Mouse (Mus musculus) bone marrow, adult 2 months (tissue): ENCODE results near the gene Igsf6. TPM values are rescaled to one million over a fixed set of nuclear protein-coding genes. Genes with fewer than 3 reads are reported as not detected.

Source experiments
- H3K27ac ChIP-seq: fragments of 200-500 bp; 2 replicates; pipeline ENCODE4 v1.5.1; 2012; ENCODE audit warnings: low read depth, mild to moderate bottlenecking, control low read depth, inconsistent platforms, low read length; ENCODE audit not compliant: control insufficient read depth, poor library complexity, insufficient read depth
- H3K4me1 ChIP-seq: fragments of 200-500 bp; 2 replicates; pipeline ENCODE4 v1.6.1; 2011; ENCODE audit warnings: low read length; ENCODE audit not compliant: control insufficient read depth, insufficient read depth
- H3K4me3 ChIP-seq: fragments of 200-500 bp; replicated peaks from 2 replicates; pipeline ENCODE3; 2011; ENCODE audit warnings: mild to moderate bottlenecking, low read depth, low read length, control low read depth; ENCODE audit not compliant: control insufficient read depth
- CTCF ChIP-seq: fragments of 200-500 bp; IDR thresholded peaks from 2 replicates; pipeline ENCODE4 v1.5.1; 2011; ENCODE audit warnings: low read length, control low read depth; ENCODE audit not compliant: control insufficient read depth, insufficient read depth
- POLR2A ChIP-seq: fragments of 200-500 bp; IDR thresholded peaks from 2 replicates; pipeline ENCODE4 v1.6.1; 2011; ENCODE audit warnings: low read depth, mild to moderate bottlenecking, control low read depth, low read length, borderline replicate concordance; ENCODE audit not compliant: control insufficient read depth
- WGBS: fragments of 180-500 bp; shearing (Covaris S2); methylation state at CpG from one replicate; pipeline ENCODE4 v1.1.7; 2018; 5-methylcytosine and 5-hydroxymethylcytosine counted together
- polyA plus RNA-seq: library from polyadenylated mRNA; stranded (reverse); fragments of >200 nt; gene quantifications from 2 replicates; pipeline ENCODE4 v1.2.4, GENCODE M21; 2011; ENCODE audit warnings: low replicate concordance; ENCODE audit not compliant: missing spikeins, insufficient read depth, insufficient read length

The Igsf6 gene
- polyA plus RNA-seq, 1 experiment = 51.1 TPM

DNA sequence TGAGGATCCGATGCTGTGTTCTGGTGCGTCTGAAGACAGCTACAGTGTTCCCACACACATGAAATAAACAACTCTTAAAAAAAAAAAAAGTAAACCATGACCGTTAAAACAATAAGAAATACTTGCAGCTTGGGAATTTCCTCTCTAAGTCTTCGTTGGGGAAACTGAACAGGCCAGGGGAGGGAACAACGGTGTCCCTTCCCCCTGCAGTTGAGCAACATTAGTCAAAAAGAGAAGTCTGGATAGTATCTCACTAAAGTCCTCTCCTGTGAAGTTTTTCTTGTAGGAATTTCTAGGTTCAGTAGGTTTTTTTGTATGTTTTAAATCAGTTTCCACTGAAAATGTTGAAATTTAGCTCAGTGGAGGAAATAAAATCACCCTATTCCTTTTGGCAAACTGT lies 1.9 kb downstream of the Igsf6 start:
- TF ChIP-seq CTCF (no peak), POLR2A (no peak)
- Histone ChIP-seq H3K4me1 (peaks cover 2% of the 10 kb centered on the region; the same call in 1 of the 2 replicates), H3K27ac (peak overlapping the region; percentile 73; the same call in 1 of the 2 replicates), H3K4me3 (peak overlapping the region; percentile 83)
- WGBS = 39% methylated on average over 5 of the region's 5 CpGs

- TF ChIP-seq POLR2A (no peak), CTCF (no peak)
- no peak overlapping the region for H3K27ac ChIP-seq
- H3K4me1 ChIP-seq = peaks cover 2% of the 10 kb centered on the region; the same call in 1 of the 2 replicates
- peak overlapping the region; percentile 32 for H3K4me3 ChIP-seq
- WGBS = 53% methylated on average over 4 of the region's 4 CpGs
Observed at GRCm38 (mm10) chr7:121071276-121071675, 3.1 kb downstream of the Igsf6 start.

- WGBS = 52% methylated on average over 4 of the region's 4 CpGs
- TF ChIP-seq CTCF = no peak
- no peak for TF ChIP-seq POLR2A
- Histone ChIP-seq H3K27ac (no peak overlapping the region), H3K4me1 (peaks cover 2% of the 10 kb centered on the region; the same call in 1 of the 2 replicates), H3K4me3 (no peak overlapping the region)
Observed at GRCm38 (mm10) chr7:121064309-121064708, 10.1 kb downstream of the Igsf6 start.

DNA sequence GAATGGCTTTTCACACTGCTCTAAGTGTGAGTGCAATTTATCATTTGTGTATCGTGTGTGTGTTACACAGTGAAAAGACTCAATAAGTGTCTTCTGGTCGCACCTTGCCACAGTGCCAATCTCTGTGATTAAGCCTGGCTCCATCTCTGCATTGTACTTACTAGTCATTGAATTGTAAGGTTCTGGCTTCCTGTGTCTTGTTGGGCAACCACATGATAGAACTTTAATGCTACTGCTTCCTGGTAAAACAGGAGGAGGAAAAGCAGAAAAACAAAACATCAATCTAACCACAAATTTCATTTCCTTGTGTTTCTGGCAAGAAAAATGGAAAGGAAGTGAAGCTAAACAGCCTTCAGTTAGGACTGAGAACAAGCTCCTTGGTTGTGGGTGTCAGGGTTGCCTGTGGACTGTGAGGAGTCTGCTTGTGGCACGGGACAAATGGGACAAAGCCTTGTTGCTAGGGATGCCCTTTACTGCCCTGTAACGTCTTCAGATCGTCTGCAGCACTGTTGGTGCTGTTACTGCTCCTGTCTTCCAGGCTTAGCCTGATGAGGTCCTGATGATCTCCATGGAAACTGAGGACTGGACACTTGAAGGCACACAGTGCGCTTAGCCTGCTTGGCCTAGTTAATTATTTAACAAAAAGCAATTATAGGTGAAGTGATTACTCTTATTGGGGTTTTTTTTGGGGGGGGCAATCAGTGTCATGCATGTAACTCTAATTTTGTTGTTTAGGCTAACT lies 14.7 kb downstream of the Igsf6 start:
- Histone ChIP-seq H3K4me1 (peaks cover 2% of the 10 kb centered on the region; the same call in 1 of the 2 replicates), H3K27ac (peak overlapping the region; percentile 27; the same call in 1 of the 2 replicates), H3K4me3 (no peak overlapping the region)
- WGBS = 55% methylated on average over 6 of the region's 6 CpGs
- TF ChIP-seq POLR2A (no peak), CTCF (no peak)

GRCm38 (mm10) chr7:121053071-121053470 lies 21.3 kb downstream of the Igsf6 start:
- Histone ChIP-seq H3K27ac (no peak overlapping the region), H3K4me1 (no peaks in the 10 kb centered on the region; the same call in 1 of the 2 replicates), H3K4me3 (no peak overlapping the region)
- TF ChIP-seq CTCF (no peak), POLR2A (no peak)
- WGBS = 68% methylated on average over 4 of the region's 4 CpGs

DNA sequence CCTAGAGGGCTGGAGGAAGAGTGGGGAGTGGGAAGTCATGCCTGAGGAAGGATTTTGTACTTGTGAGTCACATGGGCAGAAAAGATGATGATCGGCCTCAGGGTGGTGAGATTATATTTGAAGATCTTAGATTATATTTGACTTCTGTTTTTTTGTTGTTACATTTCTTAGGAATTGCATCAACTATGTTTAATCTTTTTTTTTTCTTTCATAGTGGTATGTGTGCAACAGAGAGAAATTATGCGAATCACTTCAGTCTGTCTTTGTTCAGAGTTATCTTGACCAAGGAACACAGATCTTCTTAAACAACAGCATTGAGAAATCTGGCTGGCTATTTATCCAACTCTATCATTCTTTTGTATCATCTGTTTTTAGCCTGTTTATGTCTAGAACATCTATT lies 26.7 kb downstream of the Igsf6 start:
- Histone ChIP-seq H3K4me1 (no peaks in the 10 kb centered on the region; the same call in 1 of the 2 replicates), H3K4me3 (no peak overlapping the region), H3K27ac (no peak overlapping the region)
- WGBS = 74% methylated on average over 2 of the region's 2 CpGs
- TF ChIP-seq CTCF = no peak
- TF ChIP-seq POLR2A = no peak

GRCm38 (mm10) chr7:121045671-121046453 lies 28.5 kb downstream of the Igsf6 start:
- Histone ChIP-seq H3K4me1 (no peaks in the 10 kb centered on the region; the same call in 1 of the 2 replicates), H3K4me3 (no peak overlapping the region), H3K27ac (no peak overlapping the region)
- TF ChIP-seq POLR2A = no peak
- WGBS = 63% methylated on average over 6 of the region's 6 CpGs

- no peak for TF ChIP-seq CTCF
- TF ChIP-seq POLR2A = no peak
- Histone ChIP-seq H3K4me3 (no peak overlapping the region), H3K27ac (no peak overlapping the region), H3K4me1 (no peaks in the 10 kb centered on the region; the same call in 1 of the 2 replicates)
- 61% methylated on average over 1 of the region's 1 CpGs for WGBS
Observed at GRCm38 (mm10) chr7:121044251-121044650, 30.1 kb downstream of the Igsf6 start.

- Histone ChIP-seq H3K27ac (no peak overlapping the region; the same call in 1 of the 2 replicates), H3K4me1 (no peaks in the 10 kb centered on the region; the same call in 1 of the 2 replicates), H3K4me3 (no peak overlapping the region)
- TF ChIP-seq POLR2A (no peak), CTCF (no peak)
- WGBS = 23% methylated on average over 1 of the region's 1 CpGs
Observed at GRCm38 (mm10) chr7:121043510-121043909, 30.9 kb downstream of the Igsf6 start.
